Mouse (Mus musculus): ENCODE results near the gene Ntm. TPM values are rescaled to one million over a fixed set of nuclear protein-coding genes. Genes with fewer than 3 reads are reported as not detected.

Gene Ntm
- polyA plus RNA-seq, 1 experiment from 2014 or later = 11.5 TPM

- ATAC-seq (replicated peaks; ENCODE audit: insufficient number of reproducible peaks, low FRiP score, low TSS enrichment, low read depth) = no peak
- no peak overlapping the region for H3K27ac ChIP-seq (replicated peaks; ENCODE audit: low read depth, low read length)
- no peaks in the 10 kb centered on the region for H3K36me3 ChIP-seq (replicated peaks; ENCODE audit: control insufficient read depth, insufficient read depth, low read depth, low read length)
- no peak overlapping the region for H3K9ac ChIP-seq (replicated peaks; ENCODE audit: low read length)
- no peaks in the 10 kb centered on the region for H3K27me3 ChIP-seq (ENCODE audit: control insufficient read depth, insufficient read depth, low read length)
- no peak overlapping the region for H3K4me2 ChIP-seq (ENCODE audit: low read depth, low read length)
- H3K4me3 ChIP-seq (ENCODE audit: low read depth, low read length) = no peak overlapping the region
- no peaks in the 10 kb centered on the region for H3K4me1 ChIP-seq (ENCODE audit: control insufficient read depth, insufficient read depth, low read length)
- H3K9me3 ChIP-seq (replicated peaks; ENCODE audit: control insufficient read depth, low read length) = no peaks in the 10 kb centered on the region
- 45% methylated on average over 3 of the region's 3 CpGs for WGBS
- peak; percentile 54 for DNase-seq (ENCODE audit: low spot score)
These were observed 231.3 kb downstream of the Ntm start for GRCm38 (mm10) chr9:29731672-29732071.

GRCm38 (mm10) chr9:29727540-29728432 lies 235.2 kb downstream of the Ntm start:
- ATAC-seq (replicated peaks; ENCODE audit: insufficient number of reproducible peaks, low FRiP score, low TSS enrichment, low read depth) = no peak
- Histone ChIP-seq H3K4me3 (ENCODE audit: low read depth, low read length) (no peak overlapping the region), H3K27me3 (ENCODE audit: control insufficient read depth, insufficient read depth, low read length) (no peaks in the 10 kb centered on the region), H3K9ac (replicated peaks; ENCODE audit: low read length) (no peak overlapping the region), H3K27ac (replicated peaks; ENCODE audit: low read depth, low read length) (no peak overlapping the region), H3K9me3 (replicated peaks; ENCODE audit: control insufficient read depth, low read length) (no peaks in the 10 kb centered on the region), H3K4me2 (ENCODE audit: low read depth, low read length) (no peak overlapping the region), H3K4me1 (ENCODE audit: control insufficient read depth, insufficient read depth, low read length) (no peaks in the 10 kb centered on the region), H3K36me3 (replicated peaks; ENCODE audit: control insufficient read depth, insufficient read depth, low read depth, low read length) (no peaks in the 10 kb centered on the region)
- no peak for DNase-seq (ENCODE audit: low spot score)
- WGBS = 63% methylated on average over 19 of the region's 19 CpGs

- no peak for DNase-seq (ENCODE audit: low spot score)
These were observed 241.5 kb downstream of the Ntm start for GRCm38 (mm10) chr9:29721461-29721860.

GRCm38 (mm10) chr9:29716795-29717194 lies 246.1 kb downstream of the Ntm start:
- ATAC-seq (replicated peaks; ENCODE audit: insufficient number of reproducible peaks, low FRiP score, low TSS enrichment, low read depth) (no peak), DNase-seq (ENCODE audit: low spot score) (no peak)
- Histone ChIP-seq H3K9me3 (replicated peaks; ENCODE audit: control insufficient read depth, low read length) (no peaks in the 10 kb centered on the region), H3K4me3 (ENCODE audit: low read depth, low read length) (no peak overlapping the region), H3K27me3 (ENCODE audit: control insufficient read depth, insufficient read depth, low read length) (no peaks in the 10 kb centered on the region), H3K4me2 (ENCODE audit: low read depth, low read length) (no peak overlapping the region), H3K9ac (replicated peaks; ENCODE audit: low read length) (no peak overlapping the region), H3K27ac (replicated peaks; ENCODE audit: low read depth, low read length) (no peak overlapping the region), H3K4me1 (ENCODE audit: control insufficient read depth, insufficient read depth, low read length) (no peaks in the 10 kb centered on the region), H3K36me3 (replicated peaks; ENCODE audit: control insufficient read depth, insufficient read depth, low read depth, low read length) (no peaks in the 10 kb centered on the region)
- WGBS = 50% methylated on average over 2 of the region's 2 CpGs

More at GRCm38 (mm10) chr9:29721461-29721860, 241.5 kb downstream of the Ntm start:
- Histone ChIP-seq H3K9ac (replicated peaks; ENCODE audit: low read length) (no peak overlapping the region), H3K4me2 (ENCODE audit: low read depth, low read length) (no peak overlapping the region), H3K4me1 (ENCODE audit: control insufficient read depth, insufficient read depth, low read length) (no peaks in the 10 kb centered on the region), H3K9me3 (replicated peaks; ENCODE audit: control insufficient read depth, low read length) (no peaks in the 10 kb centered on the region), H3K4me3 (ENCODE audit: low read depth, low read length) (no peak overlapping the region), H3K27me3 (ENCODE audit: control insufficient read depth, insufficient read depth, low read length) (no peaks in the 10 kb centered on the region), H3K27ac (replicated peaks; ENCODE audit: low read depth, low read length) (no peak overlapping the region), H3K36me3 (replicated peaks; ENCODE audit: control insufficient read depth, insufficient read depth, low read depth, low read length) (no peaks in the 10 kb centered on the region)
- no peak for ATAC-seq (replicated peaks; ENCODE audit: insufficient number of reproducible peaks, low FRiP score, low TSS enrichment, low read depth)
- 31% methylated on average over 1 of the region's 1 CpGs for WGBS

GRCm38 (mm10) chr9:29698276-29698675 lies 264.7 kb downstream of the Ntm start:
- DNase-seq (ENCODE audit: low spot score) = no peak
- H3K36me3 ChIP-seq (replicated peaks; ENCODE audit: control insufficient read depth, insufficient read depth, low read depth, low read length) = no peaks in the 10 kb centered on the region
- 88% methylated on average over 4 of the region's 4 CpGs for WGBS

GRCm38 (mm10) chr9:29694151-29694550 lies 268.8 kb downstream of the Ntm start:
- H3K9me3 ChIP-seq (replicated peaks; ENCODE audit: control insufficient read depth, low read length) = no peaks in the 10 kb centered on the region
- WGBS = 37% methylated on average over 2 of the region's 2 CpGs
- H3K9ac ChIP-seq (replicated peaks; ENCODE audit: low read length) = no peak overlapping the region
- H3K27ac ChIP-seq (replicated peaks; ENCODE audit: low read depth, low read length) = no peak overlapping the region
- H3K4me2 ChIP-seq (ENCODE audit: low read depth, low read length) = no peak overlapping the region
- no peaks in the 10 kb centered on the region for H3K4me1 ChIP-seq (ENCODE audit: control insufficient read depth, insufficient read depth, low read length)
- no peak overlapping the region for H3K4me3 ChIP-seq (ENCODE audit: low read depth, low read length)
- DNase-seq (ENCODE audit: low spot score) = no peak
- no peak for ATAC-seq (replicated peaks; ENCODE audit: insufficient number of reproducible peaks, low FRiP score, low TSS enrichment, low read depth)
- no peaks in the 10 kb centered on the region for H3K27me3 ChIP-seq (ENCODE audit: control insufficient read depth, insufficient read depth, low read length)
- no peaks in the 10 kb centered on the region for H3K36me3 ChIP-seq (replicated peaks; ENCODE audit: control insufficient read depth, insufficient read depth, low read depth, low read length)

More at GRCm38 (mm10) chr9:29698276-29698675, 264.7 kb downstream of the Ntm start:
- H3K9ac ChIP-seq (replicated peaks; ENCODE audit: low read length) = no peak overlapping the region
- no peak for ATAC-seq (replicated peaks; ENCODE audit: insufficient number of reproducible peaks, low FRiP score, low TSS enrichment, low read depth)
- no peaks in the 10 kb centered on the region for H3K4me1 ChIP-seq (ENCODE audit: control insufficient read depth, insufficient read depth, low read length)
- no peak overlapping the region for H3K4me3 ChIP-seq (ENCODE audit: low read depth, low read length)
- H3K4me2 ChIP-seq (ENCODE audit: low read depth, low read length) = no peak overlapping the region
- H3K27ac ChIP-seq (replicated peaks; ENCODE audit: low read depth, low read length) = no peak overlapping the region
- no peaks in the 10 kb centered on the region for H3K9me3 ChIP-seq (replicated peaks; ENCODE audit: control insufficient read depth, low read length)
- no peaks in the 10 kb centered on the region for H3K27me3 ChIP-seq (ENCODE audit: control insufficient read depth, insufficient read depth, low read length)

GRCm38 (mm10) chr9:29691186-29691855 lies 271.6 kb downstream of the Ntm start:
- no peaks in the 10 kb centered on the region for H3K9me3 ChIP-seq (replicated peaks; ENCODE audit: control insufficient read depth, low read length)
- no peak overlapping the region for H3K4me2 ChIP-seq (ENCODE audit: low read depth, low read length)
- H3K27me3 ChIP-seq (ENCODE audit: control insufficient read depth, insufficient read depth, low read length) = no peaks in the 10 kb centered on the region
- DNase-seq (ENCODE audit: low spot score) = no peak
- no peak overlapping the region for H3K4me3 ChIP-seq (ENCODE audit: low read depth, low read length)
- no peak overlapping the region for H3K27ac ChIP-seq (replicated peaks; ENCODE audit: low read depth, low read length)
- 81% methylated on average over 5 of the region's 5 CpGs for WGBS
- no peak overlapping the region for H3K9ac ChIP-seq (replicated peaks; ENCODE audit: low read length)
- ATAC-seq (replicated peaks; ENCODE audit: insufficient number of reproducible peaks, low FRiP score, low TSS enrichment, low read depth) = no peak
- no peaks in the 10 kb centered on the region for H3K36me3 ChIP-seq (replicated peaks; ENCODE audit: control insufficient read depth, insufficient read depth, low read depth, low read length)
- H3K4me1 ChIP-seq (ENCODE audit: control insufficient read depth, insufficient read depth, low read length) = no peaks in the 10 kb centered on the region

- no peaks in the 10 kb centered on the region for H3K4me1 ChIP-seq (ENCODE audit: control insufficient read depth, insufficient read depth, low read length)
- ATAC-seq (replicated peaks; ENCODE audit: insufficient number of reproducible peaks, low FRiP score, low TSS enrichment, low read depth) (no peak), DNase-seq (ENCODE audit: low spot score) (no peak)
- H3K4me3 ChIP-seq (ENCODE audit: low read depth, low read length) = no peak overlapping the region
- H3K9ac ChIP-seq (replicated peaks; ENCODE audit: low read length) = no peak overlapping the region
- no peaks in the 10 kb centered on the region for H3K36me3 ChIP-seq (replicated peaks; ENCODE audit: control insufficient read depth, insufficient read depth, low read depth, low read length)
- 91% methylated on average over 6 of the region's 6 CpGs for WGBS
- H3K27me3 ChIP-seq (ENCODE audit: control insufficient read depth, insufficient read depth, low read length) = no peaks in the 10 kb centered on the region
- no peaks in the 10 kb centered on the region for H3K9me3 ChIP-seq (replicated peaks; ENCODE audit: control insufficient read depth, low read length)
- no peak overlapping the region for H3K4me2 ChIP-seq (ENCODE audit: low read depth, low read length)
- no peak overlapping the region for H3K27ac ChIP-seq (replicated peaks; ENCODE audit: low read depth, low read length)
These were observed 280.7 kb downstream of the Ntm start for GRCm38 (mm10) chr9:29682224-29682623.
